ENCODE assay signal across 10 mouse cellular contexts in genomic region chr4:110134036-110134435, GRCm38 (mm10).
DNase-seq lines count a peak whose midpoint lies in the region; ATAC-seq and TF ChIP-seq lines count a peak whose summit lies in the region.
"Had no signal": no experiment of that assay in that cellular context is flagged by ENCODE, and none has a peak within 500 bp of the region (broad histone marks: within the 10 kb centered on the region; RNA-seq: fewer than 3 reads in every experiment).

No protein-coding gene starts in this region.

- H3K9me3 ChIP-seq in hindbrain, embryonic 15.5 days, result no peaks in the 10 kb centered on the region
- H3K9me3 ChIP-seq: embryonic facial prominence, embryonic 12.5 days had no signal

- 32% methylated on average over 7 of the region's 7 CpGs for WGBS in hindbrain, embryonic 15.5 days

- H3K27me3 ChIP-seq in hindbrain, embryonic 15.5 days, result no peaks in the 10 kb centered on the region
- H3K27me3 ChIP-seq: embryonic facial prominence, embryonic 12.5 days had no signal

- intact Hi-C loops in gastrocnemius, adult 2 months (cut with DNase I), result no loop called here
- intact Hi-C loops in gastrocnemius, postnatal 36 days (cut with DNase I), result no loop called here

- no peak for TF ChIP-seq CTCF in gastrocnemius, adult 2 months (IDR thresholded peaks at IDR 0.05)

- no peaks in the 10 kb centered on the region for H3K36me3 ChIP-seq in hindbrain, embryonic 15.5 days
- H3K36me3 ChIP-seq: embryonic facial prominence, embryonic 12.5 days had no signal

- peaks cover 18% of the 10 kb centered on the region; the same call in 1 of the 2 replicates for H3K4me1 ChIP-seq in hindbrain, embryonic 15.5 days (replicated peaks)

- H3K4me2 ChIP-seq in hindbrain, embryonic 15.5 days, result no peak overlapping the region
- H3K4me2 ChIP-seq: embryonic facial prominence, embryonic 12.5 days had no signal

- no peak overlapping the region for H3K4me3 ChIP-seq in gastrocnemius, adult 2 months
- H3K4me3 ChIP-seq in hindbrain, embryonic 15.5 days, result no peak overlapping the region
- H3K4me3 ChIP-seq: embryonic facial prominence, embryonic 12.5 days had no signal

- no peak for ATAC-seq in hindbrain, embryonic 15.5 days (ENCODE audit: low FRiP score, low read depth)
- no peak for ATAC-seq in megakaryocyte-erythroid progenitor cell, adult 5-6 weeks (replicated peaks; ENCODE audit: low FRiP score, low TSS enrichment, poor library complexity, severe bottlenecking)

- DNase-seq in gastrocnemius, adult 2 months, result peak; percentile 20
- no peak for DNase-seq in gastrocnemius, postnatal 36 days
- DNase-seq in thymus, postnatal 4 days, result peak; percentile 36
- no peak for DNase-seq in thymus, postnatal 36 days
- DNase-seq in urinary bladder, postnatal 10 days (ENCODE audit: low spot score), result no peak
- DNase-seq in frontal cortex, postnatal 14 days (ENCODE audit: low spot score in 2 of 2), result no peak
- DNase-seq: kidney, postnatal 25 days had no signal

- no peak overlapping the region for H3K9ac ChIP-seq in hindbrain, embryonic 15.5 days
- H3K9ac ChIP-seq: embryonic facial prominence, embryonic 12.5 days had no signal

- H3K27ac ChIP-seq in gastrocnemius, adult 2 months, result no peak overlapping the region
- H3K27ac ChIP-seq in hindbrain, embryonic 15.5 days (replicated peaks), result 0 out of 2 replicates have a peak overlapping the region, but pooled peaks have one; percentile 4
- H3K27ac ChIP-seq: embryonic facial prominence, embryonic 12.5 days had no signal

Comparison
In these comparisons a context has a peak if more than half of its experiments do, and no peak if none do; other contexts are left out.
1. DNase-seq: peak in gastrocnemius, adult 2 months (single experiment) and thymus, postnatal 4 days (single experiment); none in gastrocnemius, postnatal 36 days (0 of 2), thymus, postnatal 36 days (0 of 2), urinary bladder, postnatal 10 days (single experiment) and frontal cortex, postnatal 14 days (0 of 2).